Mouse (Mus musculus) CH12.LX (cell line): ENCODE data around the gene Gm14597. TPM values are rescaled to one million over a fixed set of nuclear protein-coding genes. Genes with fewer than 3 reads are reported as not detected.
A peak's percentile ranks its signal among the peaks of the same experiment; 100 is the strongest.
"Not testable (repeated sequence)": the region's sequence is repeated elsewhere in the genome, so short reads cannot be mapped to it uniquely, and the experiment has no call there.

Experiments
- DNase-seq: peaks from one replicate; pipeline ENCODE4 v3.0.0-alpha.2; 2013; ENCODE audit errors: extremely low read depth
- H3K27ac ChIP-seq: 2 replicates; pipeline ENCODE4 v1.5.1; 2012; ENCODE audit warnings: low read depth, mild to moderate bottlenecking, control low read depth, moderate library complexity; ENCODE audit not compliant: insufficient read depth
- H3K27me3 ChIP-seq: replicated peaks from 2 replicates; pipeline ENCODE3; 2012; ENCODE audit warnings: inconsistent platforms
- H3K36me3 ChIP-seq, 2 experiments: replicated peaks in 1 of 2; 2 replicates each; pipeline versions ENCODE3 to v1.6.1; 2012; ENCODE audit warnings: inconsistent platforms in 1 of 2, low read length in 1 of 2, mild to moderate bottlenecking in 1 of 2, mixed read lengths in 1 of 2, moderate library complexity in 1 of 2; ENCODE audit not compliant: control insufficient read depth in 1 of 2, insufficient read depth in 1 of 2
- H3K4me1 ChIP-seq, 2 experiments: 2 replicates each; pipeline ENCODE4 v1.6.1; 2012; ENCODE audit warnings: inconsistent platforms in 1 of 2, moderate library complexity in 1 of 2; ENCODE audit not compliant: insufficient read depth in 2 of 2, control insufficient read depth in 1 of 2
- H3K4me2 ChIP-seq: 2 replicates; pipeline ENCODE4 v1.6.1; 2012; ENCODE audit warnings: low read depth, mild to moderate bottlenecking, control low read depth; ENCODE audit not compliant: poor library complexity, insufficient read depth, severe bottlenecking
- H3K4me3 ChIP-seq, 3 experiments: fragments of 150-350 bp in 1 of 3; sonication (generic) in 1 of 3; replicated peaks in 1 of 3; 2 replicates each; pipeline versions ENCODE3 to v1.5.1; 2011 to 2012; ENCODE audit warnings: low read depth in 2 of 3, low read length in 2 of 3, mild to moderate bottlenecking in 2 of 3, moderate library complexity in 2 of 3, control low read depth in 1 of 3, improper control_type of control experiment in 1 of 3, inconsistent platforms in 1 of 3, mixed read lengths in 1 of 3; ENCODE audit not compliant: poor library complexity in 1 of 3
- H3K79me2 ChIP-seq: replicated peaks from 2 replicates; pipeline ENCODE4 v1.6.1; 2012; ENCODE audit warnings: mild to moderate bottlenecking, moderate library complexity; ENCODE audit not compliant: control insufficient read depth, poor library complexity, insufficient read depth, severe bottlenecking; ENCODE audit errors: extremely low read depth
- H3K9ac ChIP-seq: 2 replicates; pipeline ENCODE4 v1.6.1; 2012; ENCODE audit warnings: low read depth, mild to moderate bottlenecking, control low read depth, moderate library complexity; ENCODE audit not compliant: insufficient read depth
- H3K9me3 ChIP-seq: replicated peaks from 2 replicates; pipeline ENCODE3; 2012; ENCODE audit warnings: low read length, inconsistent platforms, mixed read lengths
- CHD2 ChIP-seq: IDR thresholded peaks from 2 replicates; pipeline ENCODE4 v1.6.1; 2011; ENCODE audit warnings: low read length, improper control_type of control experiment
- EP300 ChIP-seq: IDR thresholded peaks from 2 replicates; pipeline ENCODE4 v1.6.1; 2011; ENCODE audit warnings: low read length, improper control_type of control experiment
- IRF4 ChIP-seq: IDR thresholded peaks from 2 replicates; pipeline ENCODE4 v1.6.1; 2014; ENCODE audit warnings: low read depth, mild to moderate bottlenecking, inconsistent platforms, low read length, improper control_type of control experiment
- UBTF ChIP-seq: IDR thresholded peaks from 2 replicates; pipeline ENCODE4 v1.6.1; 2012; ENCODE audit warnings: low read depth, mild to moderate bottlenecking, inconsistent platforms, low read length, improper control_type of control experiment, moderate library complexity
- dilution Hi-C: fragments of 300-500 bp; cut with MboI; formaldehyde crosslinking; loops from 2 replicates; pipeline ENCODE4 v1.14.3; 2020; ENCODE audit warnings: low sequenced_read_pairs; ENCODE audit not compliant: extremely low pct_unique_long_range_greater_than_20kb, extremely low pct_ligation_motif_present
- in situ Hi-C: fragments of 300-500 bp; cut with MboI; formaldehyde crosslinking; loops from 3 replicates; pipeline ENCODE4 v1.14.3; 2019; ENCODE audit warnings: low sequenced_read_pairs, low pct_ligation_motif_present, low pct_unique_long_range_greater_than_20kb, mixed read lengths
- polyA plus RNA-seq: library from polyadenylated mRNA; unstranded; fragments of >175 nt; gene quantifications from 2 replicates; pipeline ENCODE4 v1.2.1, GENCODE M21; 2012; ENCODE audit warnings: low read depth; ENCODE audit not compliant: insufficient read length
- total RNA-seq, 2 experiments: library from RNA; depleted of rRNA; stranded (reverse); fragments of 300-350 nt in 1 of 2; fragments of >200 nt in 1 of 2; gene quantifications; 2 replicates each; pipeline ENCODE4 v1.2.3; 2012 to 2014

Gene Gm14597
- total RNA-seq (2012; rRNA removed) (not detected in 2 replicates), total RNA-seq (2014; rRNA removed) (not detected in 2 replicates), polyA plus RNA-seq (0.57 TPM in 1 of 2 replicates, not detected in the other)

- Histone ChIP-seq H3K4me2 (peak within 1 kb of the TSS; percentile 25), H3K4me3 (peak within 1 kb of the TSS; percentile 37 to 54 (median 51)), H3K9ac (peak within 1 kb of the TSS; percentile 41; the same call in 1 of the 2 replicates)
- in situ Hi-C loops, H3K79me2 ChIP-seq, DNase-seq, H3K27ac ChIP-seq, H3K27me3 ChIP-seq, H3K9me3 ChIP-seq, H3K4me1 ChIP-seq, H3K36me3 ChIP-seq, dilution Hi-C loops: not testable (repeated sequence)
Measured at GRCm38 (mm10) chrX:53608879-53609278, at the start of gene Gm14597. Gene Gm14597, minus strand, starts transcription at chrX:53608979.

DNA sequence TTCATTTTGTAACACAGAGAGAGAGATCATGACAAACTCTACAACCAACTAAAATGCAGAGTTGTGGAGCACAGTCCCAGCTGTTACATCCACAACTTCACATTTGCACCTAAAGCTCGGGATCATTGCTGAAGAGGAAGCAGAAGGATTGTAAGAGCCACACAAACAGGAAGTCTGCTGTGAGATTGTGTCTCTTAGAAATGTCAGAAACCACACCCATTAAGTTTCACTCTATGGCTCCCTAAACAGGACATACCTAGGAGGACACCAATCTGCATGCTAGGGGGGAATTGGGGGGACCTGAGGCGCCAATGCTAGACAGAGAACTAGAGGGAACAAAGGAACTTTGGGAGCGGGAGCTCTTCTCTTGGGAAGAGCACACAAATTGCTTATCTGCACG lies 44.1 kb upstream of the Gm14597 start:
- H3K36me3 ChIP-seq: not testable (repeated sequence)

GRCm38 (mm10) chrX:53645885-53646284 lies 37.1 kb upstream of the Gm14597 start:
- no peaks in the 10 kb centered on the region for H3K9me3 ChIP-seq
- dilution Hi-C loops: no loop called here

More for the DNA sequence above, 44.1 kb upstream of the Gm14597 start:
- H3K9ac ChIP-seq, H3K4me2 ChIP-seq, in situ Hi-C loops, H3K9me3 ChIP-seq, DNase-seq, H3K27ac ChIP-seq, dilution Hi-C loops, H3K4me3 ChIP-seq, H3K27me3 ChIP-seq, H3K79me2 ChIP-seq, H3K4me1 ChIP-seq: not testable (repeated sequence)

DNA sequence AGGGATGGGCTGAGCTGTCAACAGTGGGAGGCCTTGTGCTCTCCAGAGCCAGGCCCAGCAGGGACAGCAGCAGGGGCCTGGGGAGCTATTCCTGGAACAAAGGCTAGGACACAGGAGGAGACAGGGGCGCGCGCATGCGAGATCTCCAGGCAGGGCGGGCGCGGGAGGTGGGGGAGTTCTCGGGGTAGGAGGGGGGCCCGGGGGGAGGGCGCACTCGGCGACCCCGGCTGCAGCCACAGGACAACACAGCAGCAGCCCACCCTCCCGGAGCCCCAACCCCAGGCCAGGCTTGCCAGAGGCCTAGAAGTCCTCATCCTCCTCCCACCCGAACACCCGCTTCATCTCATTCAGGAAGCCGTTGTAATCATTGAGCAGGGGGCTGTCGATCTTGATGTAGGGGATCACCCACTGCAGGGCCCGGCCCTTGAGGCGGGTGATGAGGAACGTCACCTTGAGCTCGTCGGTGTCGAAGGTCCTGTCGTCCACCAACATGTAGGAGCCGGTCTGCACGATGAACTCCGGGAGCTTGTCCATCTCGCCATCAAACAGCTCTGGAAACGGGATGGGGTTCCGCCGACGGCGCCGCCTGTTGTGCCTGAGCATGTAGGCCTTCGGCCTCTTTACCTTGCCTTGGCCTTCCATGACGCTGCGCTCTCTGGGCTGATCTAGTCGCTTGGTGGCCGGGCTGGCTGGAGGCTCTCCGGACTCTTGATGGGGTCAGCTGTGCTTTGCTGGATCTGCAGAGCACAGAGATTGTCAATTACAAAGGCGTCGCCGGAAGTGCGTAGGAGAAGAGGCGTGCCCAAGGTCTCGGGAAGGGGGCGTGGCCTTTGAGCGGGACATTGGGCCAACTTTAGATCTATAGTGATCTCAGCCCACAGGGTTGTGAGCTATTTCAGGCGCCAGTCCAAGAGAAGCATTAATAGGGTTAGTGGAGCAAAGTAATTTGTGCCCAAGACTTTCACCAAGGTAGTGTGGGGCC lies 34.5 kb upstream of the Gm14597 start, which contains the start of gene Rtl8a:
TSS of gene Rtl8a (minus strand) at position 703 of the 982 bp plus-strand sequence.
- in situ Hi-C loops, dilution Hi-C loops: not testable (repeated sequence)

More at GRCm38 (mm10) chrX:53645885-53646284, 37.1 kb upstream of the Gm14597 start:
- Histone ChIP-seq H3K79me2 (no peaks in the 10 kb centered on the region), H3K36me3 (no peaks in the 10 kb centered on the region), H3K27me3 (no peaks in the 10 kb centered on the region), H3K4me2 (no peak overlapping the region), H3K4me1 (no peaks in the 10 kb centered on the region), H3K4me3 (no peak overlapping the region), H3K27ac (no peak overlapping the region), H3K9ac (no peak overlapping the region)
- TF ChIP-seq UBTF (no peak), IRF4 (no peak), EP300 (no peak), CHD2 (no peak)
- in situ Hi-C loops: no loop called here
- DNase-seq: no peak

DNA sequence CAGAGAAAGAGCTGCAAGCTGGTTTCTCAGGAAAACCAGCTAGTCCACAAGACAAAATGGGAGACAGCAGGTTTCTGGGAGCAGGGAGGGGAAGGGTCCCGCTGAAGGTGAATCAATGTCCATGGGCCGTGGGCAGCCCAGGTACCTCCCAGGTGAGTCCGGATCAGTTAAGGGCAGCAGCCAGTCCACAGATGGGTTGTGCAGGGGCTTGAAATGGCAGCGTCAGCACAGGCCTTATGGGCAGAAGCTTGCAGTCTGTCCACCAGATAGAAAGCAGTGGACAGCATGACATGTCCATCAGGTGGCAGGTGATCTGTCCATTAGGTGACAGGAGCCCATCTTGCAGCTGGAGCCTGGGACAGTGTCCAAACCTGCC lies 33.8 kb upstream of the Gm14597 start:
- dilution Hi-C loops, H3K4me2 ChIP-seq, in situ Hi-C loops: not testable (repeated sequence)

More for the DNA sequence above, 34.5 kb upstream of the Gm14597 start, which contains the start of gene Rtl8a:
- H3K27me3 ChIP-seq, H3K4me3 ChIP-seq, H3K4me2 ChIP-seq, H3K36me3 ChIP-seq, DNase-seq, H3K27ac ChIP-seq, H3K79me2 ChIP-seq, H3K9ac ChIP-seq, H3K4me1 ChIP-seq, H3K9me3 ChIP-seq: not testable (repeated sequence)

More for the DNA sequence above, 33.8 kb upstream of the Gm14597 start:
- H3K9ac ChIP-seq, H3K4me1 ChIP-seq, H3K9me3 ChIP-seq, H3K79me2 ChIP-seq, H3K27me3 ChIP-seq, DNase-seq, H3K4me3 ChIP-seq, H3K36me3 ChIP-seq, H3K27ac ChIP-seq: not testable (repeated sequence)
